Mouse (Mus musculus) liver, embryonic 15.5 days (tissue): ENCODE results near the gene Tppp2. TPM values are rescaled to one million over a fixed set of nuclear protein-coding genes. Genes with fewer than 3 reads are reported as not detected.

Experiments used
- ATAC-seq: fragments of 200-750 bp; cut with Nextera tagmentation; 2 replicates; pipeline ENCODE4 v1.8.0; 2017; ENCODE audit warnings: moderate number of reproducible peaks, mild to moderate bottlenecking, moderate library complexity; ENCODE audit not compliant: insufficient read depth
- H3K27ac ChIP-seq: fragments of 300-500 bp; sonication (generic); replicated peaks from 2 replicates; pipeline ENCODE4 v1.5.1; 2015; ENCODE audit warnings: mild to moderate bottlenecking, inconsistent platforms
- H3K27me3 ChIP-seq: fragments of 300-500 bp; sonication (generic); 2 replicates; pipeline ENCODE4 v1.6.1; 2015; ENCODE audit warnings: mild to moderate bottlenecking, inconsistent platforms
- H3K36me3 ChIP-seq: fragments of 300-500 bp; sonication (generic); replicated peaks from 2 replicates; pipeline ENCODE4 v1.6.1; 2015; ENCODE audit warnings: moderate library complexity, mild to moderate bottlenecking, inconsistent platforms
- H3K4me1 ChIP-seq: fragments of 300-500 bp; sonication (generic); replicated peaks from 2 replicates; pipeline ENCODE4 v1.6.1; 2015; ENCODE audit warnings: inconsistent platforms
- H3K4me2 ChIP-seq: fragments of 300-500 bp; sonication (generic); 2 replicates; pipeline ENCODE4 v1.6.1; 2015; ENCODE audit warnings: moderate library complexity, mild to moderate bottlenecking, inconsistent platforms
- H3K4me3 ChIP-seq: fragments of 300-500 bp; sonication (generic); replicated peaks from 2 replicates; pipeline ENCODE4 v1.5.1; 2015; ENCODE audit warnings: mild to moderate bottlenecking, inconsistent platforms
- H3K9ac ChIP-seq: fragments of 300-500 bp; sonication (generic); 2 replicates; pipeline ENCODE4 v1.6.1; 2015; ENCODE audit warnings: moderate library complexity, mild to moderate bottlenecking, inconsistent platforms
- H3K9me3 ChIP-seq: fragments of 300-500 bp; sonication (generic); replicated peaks from 2 replicates; pipeline ENCODE4 v1.6.1; 2016; ENCODE audit warnings: inconsistent platforms
- WGBS: fragments of 180-500 bp; shearing (Covaris S2); methylation state at CpG from one replicate; pipeline ENCODE4 v1.1.7; 2015; ENCODE audit warnings: mixed read lengths; ENCODE audit not compliant: insufficient replicate concordance; 5-methylcytosine and 5-hydroxymethylcytosine counted together
- polyA plus RNA-seq: library from polyadenylated mRNA; unstranded; fragments of >200 nt; fragmentation: Nextera tagmentation; extraction: Ambion mirVana; gene quantifications from 2 replicates; pipeline ENCODE4 v1.2.1, GENCODE M21; 2015

Tppp2 gene
- not detected in 2 replicates for polyA plus RNA-seq

- Histone ChIP-seq H3K4me2 (no peak within 1 kb of the TSS), H3K27me3 (peaks cover 36% of the 10 kb centered on the region), H3K9me3 (no peaks in the 10 kb centered on the region), H3K9ac (no peak within 1 kb of the TSS), H3K36me3 (no peaks in the 10 kb centered on the region), H3K27ac (no peak within 1 kb of the TSS), H3K4me1 (peaks cover 15% of the 10 kb centered on the region), H3K4me3 (no peak within 1 kb of the TSS)
- WGBS = 59% methylated on average over 4 of the region's 4 CpGs
- ATAC-seq = no peak
Observed at GRCm38 (mm10) chr14:51918125-51918524, at the start of gene Tppp2. TSS of gene Tppp2 (plus strand) at chr14:51918425.

GRCm38 (mm10) chr14:51870756-51871155 is 47.5 kb upstream of the Tppp2 start:
- no peaks in the 10 kb centered on the region for H3K36me3 ChIP-seq

GRCm38 (mm10) chr14:51871741-51872140 is 46.5 kb upstream of the Tppp2 start:
- WGBS = 60% methylated on average over 9 of the region's 9 CpGs
- no peaks in the 10 kb centered on the region for H3K36me3 ChIP-seq
- H3K27ac ChIP-seq = no peak overlapping the region
- ATAC-seq = no peak
- no peaks in the 10 kb centered on the region for H3K27me3 ChIP-seq
- H3K9me3 ChIP-seq = no peaks in the 10 kb centered on the region
- no peaks in the 10 kb centered on the region for H3K4me1 ChIP-seq
- H3K4me2 ChIP-seq = no peak overlapping the region
- H3K4me3 ChIP-seq = no peak overlapping the region
- H3K9ac ChIP-seq = no peak overlapping the region

More at GRCm38 (mm10) chr14:51870756-51871155, 47.5 kb upstream of the Tppp2 start:
- no peak overlapping the region for H3K9ac ChIP-seq
- no peak overlapping the region for H3K4me2 ChIP-seq
- ATAC-seq = no peak
- no peaks in the 10 kb centered on the region for H3K27me3 ChIP-seq
- H3K4me1 ChIP-seq = no peaks in the 10 kb centered on the region
- H3K9me3 ChIP-seq = no peaks in the 10 kb centered on the region
- WGBS = 51% methylated on average over 2 of the region's 2 CpGs
- H3K4me3 ChIP-seq = no peak overlapping the region
- H3K27ac ChIP-seq = no peak overlapping the region

GRCm38 (mm10) chr14:51877517-51877916 is 40.7 kb upstream of the Tppp2 start:
- H3K9ac ChIP-seq = no peak overlapping the region
- H3K4me3 ChIP-seq = no peak overlapping the region
- no peak overlapping the region for H3K4me2 ChIP-seq
- H3K9me3 ChIP-seq = no peaks in the 10 kb centered on the region
- H3K27me3 ChIP-seq = 0 out of 2 replicates have a peak, but pooled peaks cover 2% of the 10 kb centered on the region
- ATAC-seq = no peak
- WGBS = 49% methylated on average over 3 of the region's 3 CpGs
- no peaks in the 10 kb centered on the region for H3K4me1 ChIP-seq
- no peaks in the 10 kb centered on the region for H3K36me3 ChIP-seq
- H3K27ac ChIP-seq = no peak overlapping the region

GRCm38 (mm10) chr14:51883527-51884030 is 34.6 kb upstream of the Tppp2 start:
- Histone ChIP-seq H3K9ac (no peak overlapping the region), H3K4me2 (peak overlapping the region; percentile 91), H3K4me3 (peak overlapping the region; percentile 75), H3K4me1 (peaks cover 25% of the 10 kb centered on the region), H3K27me3 (0 out of 2 replicates have a peak, but pooled peaks cover 2% of the 10 kb centered on the region), H3K36me3 (peaks cover 19% of the 10 kb centered on the region), H3K9me3 (no peaks in the 10 kb centered on the region), H3K27ac (no peak overlapping the region)
- under 1% methylated on average over 4 of the region's 4 CpGs for WGBS
- no peak for ATAC-seq

- H3K36me3 ChIP-seq = peaks cover 25% of the 10 kb centered on the region
- H3K27me3 ChIP-seq = 0 out of 2 replicates have a peak, but pooled peaks cover 2% of the 10 kb centered on the region
- WGBS = 2% methylated on average over 14 of the region's 14 CpGs
- H3K27ac ChIP-seq = peak overlapping the region; percentile 38; the same call in 1 of the 2 replicates
- ATAC-seq = peak; percentile 26; the same call in 1 of the 2 replicates
- no peak overlapping the region for H3K9ac ChIP-seq
- H3K4me3 ChIP-seq = peak overlapping the region; percentile 75
- H3K4me1 ChIP-seq = peaks cover 25% of the 10 kb centered on the region
- peak overlapping the region; percentile 91 for H3K4me2 ChIP-seq
- no peaks in the 10 kb centered on the region for H3K9me3 ChIP-seq
Observed at GRCm38 (mm10) chr14:51884031-51884544, 34.1 kb upstream of the Tppp2 start.

- under 1% methylated on average over 43 of the region's 43 CpGs for WGBS
Observed at GRCm38 (mm10) chr14:51884598-51885331, 33.5 kb upstream of the Tppp2 start, which contains the start of gene Mettl17. TSS of gene Mettl17 (plus strand) at chr14:51884842.

GRCm38 (mm10) chr14:51886051-51886450 is 32.2 kb upstream of the Tppp2 start:
- 75% methylated on average over 6 of the region's 6 CpGs for WGBS
- H3K4me1 ChIP-seq = peaks cover 25% of the 10 kb centered on the region
- ATAC-seq = no peak

More at GRCm38 (mm10) chr14:51884598-51885331, 33.5 kb upstream of the Tppp2 start, which contains the start of gene Mettl17:
- Histone ChIP-seq H3K9ac (peak within 1 kb of the TSS; percentile 57), H3K4me1 (peaks cover 25% of the 10 kb centered on the region), H3K9me3 (no peaks in the 10 kb centered on the region), H3K4me2 (peak within 1 kb of the TSS; percentile 91), H3K27me3 (0 out of 2 replicates have a peak, but pooled peaks cover 2% of the 10 kb centered on the region), H3K27ac (peak within 1 kb of the TSS; percentile 72), H3K36me3 (peaks cover 31% of the 10 kb centered on the region), H3K4me3 (peak within 1 kb of the TSS; percentile 75)
- peak; percentile 96 for ATAC-seq

GRCm38 (mm10) chr14:51889833-51890232 is 28.4 kb upstream of the Tppp2 start:
- 73% methylated on average over 6 of the region's 6 CpGs for WGBS
- peaks cover 35% of the 10 kb centered on the region for H3K4me1 ChIP-seq
- no peak overlapping the region for H3K27ac ChIP-seq
- no peak overlapping the region for H3K4me2 ChIP-seq
- H3K36me3 ChIP-seq = peaks cover 50% of the 10 kb centered on the region
- ATAC-seq = no peak
- H3K9me3 ChIP-seq = no peaks in the 10 kb centered on the region
- no peak overlapping the region for H3K9ac ChIP-seq
- no peak overlapping the region for H3K4me3 ChIP-seq
- no peaks in the 10 kb centered on the region for H3K27me3 ChIP-seq

More at GRCm38 (mm10) chr14:51886051-51886450, 32.2 kb upstream of the Tppp2 start:
- H3K9ac ChIP-seq = no peak overlapping the region
- no peak overlapping the region for H3K27ac ChIP-seq
- no peaks in the 10 kb centered on the region for H3K9me3 ChIP-seq
- H3K27me3 ChIP-seq = 0 out of 2 replicates have a peak, but pooled peaks cover 2% of the 10 kb centered on the region
- peak overlapping the region; percentile 91 for H3K4me2 ChIP-seq
- no peak overlapping the region for H3K4me3 ChIP-seq
- H3K36me3 ChIP-seq = peaks cover 41% of the 10 kb centered on the region

GRCm38 (mm10) chr14:51892191-51892939 is 25.9 kb upstream of the Tppp2 start, which contains the start of gene Slc39a2:
TSS of gene Slc39a2 (plus strand) at chr14:51892889.
- Histone ChIP-seq H3K4me3 (no peak within 1 kb of the TSS), H3K9me3 (no peaks in the 10 kb centered on the region), H3K4me2 (no peak within 1 kb of the TSS), H3K4me1 (peaks cover 20% of the 10 kb centered on the region), H3K27ac (no peak within 1 kb of the TSS), H3K36me3 (peaks cover 42% of the 10 kb centered on the region), H3K9ac (no peak within 1 kb of the TSS), H3K27me3 (no peaks in the 10 kb centered on the region)
- ATAC-seq = no peak
- 72% methylated on average over 9 of the region's 9 CpGs for WGBS
